Mouse (Mus musculus) forebrain, embryonic 14.5 days (tissue): Measurements from ENCODE around the gene Mroh2a. TPM values are rescaled to one million over a fixed set of nuclear protein-coding genes. Genes with fewer than 3 reads are reported as not detected.

ENCODE experiments used
- ATAC-seq: fragments of 200-750 bp; cut with Nextera tagmentation; 2 replicates; pipeline ENCODE4 v1.8.0; 2017; ENCODE audit warnings: mild to moderate bottlenecking, moderate library complexity
- DNase-seq: peaks from one replicate; pipeline ENCODE4 v3.0.0-alpha.2; 2015; ENCODE audit warnings: low spot score
- H3K27ac ChIP-seq: fragments of 300-500 bp; sonication (generic); 2 replicates; pipeline ENCODE4 v1.5.1; 2014; ENCODE audit warnings: low read depth, mild to moderate bottlenecking, control low read depth, low read length, moderate library complexity
- H3K27me3 ChIP-seq: fragments of 300-500 bp; sonication (generic); replicated peaks from 2 replicates; pipeline ENCODE4 v1.6.1; 2014; ENCODE audit warnings: low read length, control low read depth, mixed read lengths; ENCODE audit not compliant: control insufficient read depth, insufficient read depth
- H3K36me3 ChIP-seq: fragments of 300-500 bp; sonication (generic); 2 replicates; pipeline ENCODE4 v1.6.1; 2014; ENCODE audit warnings: low read length, control low read depth; ENCODE audit not compliant: control insufficient read depth, insufficient read depth
- H3K4me1 ChIP-seq: fragments of 300-500 bp; sonication (generic); 2 replicates; pipeline ENCODE4 v1.6.1; 2014; ENCODE audit warnings: antibody characterized with exemption, low read length, control low read depth; ENCODE audit not compliant: control insufficient read depth, insufficient read depth
- H3K4me2 ChIP-seq: fragments of 300-500 bp; sonication (generic); 2 replicates; pipeline ENCODE4 v1.6.1; 2014; ENCODE audit warnings: mild to moderate bottlenecking, control low read depth, low read length
- H3K4me3 ChIP-seq: fragments of 300-500 bp; sonication (generic); 2 replicates; pipeline ENCODE4 v1.5.1; 2014; ENCODE audit warnings: low read depth, low read length, control low read depth
- H3K9ac ChIP-seq: fragments of 300-500 bp; sonication (generic); 2 replicates; pipeline ENCODE4 v1.6.1; 2014; ENCODE audit warnings: mild to moderate bottlenecking, low read length, control low read depth, moderate library complexity
- H3K9me3 ChIP-seq: fragments of 300-500 bp; sonication (generic); replicated peaks from 2 replicates; pipeline ENCODE4 v1.6.1; 2016; ENCODE audit warnings: low read length, control low read depth, mixed read lengths; ENCODE audit not compliant: control insufficient read depth
- WGBS: fragments of 180-500 bp; shearing (Covaris S2); extraction: QIAGEN DNeasy Blood & Tissue Kit; methylation state at CpG from one replicate; pipeline ENCODE4 v1.1.7; 2014; 5-methylcytosine and 5-hydroxymethylcytosine counted together
- polyA plus RNA-seq: library from polyadenylated mRNA; unstranded; fragments of >200 nt; fragmentation: Nextera tagmentation; extraction: Ambion mirVana; gene quantifications from 2 replicates; pipeline ENCODE4 v1.2.1, GENCODE M21; 2014

The Mroh2a gene
- polyA plus RNA-seq, 1 experiment from 2014 or later = 1.7 TPM

GRCm38 (mm10) chr1:88310349-88310748, 83.6 kb downstream of the Mroh2a start:
- Histone ChIP-seq H3K9ac (no peak overlapping the region), H3K4me3 (no peak overlapping the region), H3K4me2 (no peak overlapping the region), H3K9me3 (peaks cover 47% of the 10 kb centered on the region), H3K36me3 (no peaks in the 10 kb centered on the region), H3K4me1 (no peaks in the 10 kb centered on the region), H3K27me3 (no peaks in the 10 kb centered on the region), H3K27ac (no peak overlapping the region)
- DNase-seq = no peak
- WGBS = 64% methylated on average over 3 of the region's 3 CpGs
- no peak for ATAC-seq

Other genes with a start within 250 kb of the Mroh2a start
- 16.4 and 18.5 TPM in 2 replicates for gene Usp40, start 218.4 kb upstream of the Mroh2a start, polyA plus RNA-seq
- not detected in 2 replicates for gene Ugt1a10, start 171.6 kb upstream of the Mroh2a start, polyA plus RNA-seq
- gene Ugt1a9, start 156.2 kb upstream of the Mroh2a start, polyA plus RNA-seq = not detected in 2 replicates
- gene Ugt1a8, start 139.2 kb upstream of the Mroh2a start, polyA plus RNA-seq = not detected in 2 replicates
- 0.36 and 1.3 TPM in 2 replicates for gene Ugt1a7c, start 131.9 kb upstream of the Mroh2a start, polyA plus RNA-seq
- 2.0 and 2.3 TPM in 2 replicates for gene Ugt1a6b, start 123.7 kb upstream of the Mroh2a start, polyA plus RNA-seq
- 2.3 and 3.6 TPM in 2 replicates for gene Ugt1a6a, start 92.2 kb upstream of the Mroh2a start, polyA plus RNA-seq
- not detected in 2 replicates for gene Ugt1a5, start 61.0 kb upstream of the Mroh2a start, polyA plus RNA-seq
- not detected in 2 replicates for gene Ugt1a2, start 26.4 kb upstream of the Mroh2a start, polyA plus RNA-seq
- 11.8 and 14.4 TPM in 2 replicates for gene Dnajb3, start 21.2 kb upstream of the Mroh2a start, polyA plus RNA-seq
- not detected in 2 replicates for gene Ugt1a1, start 15.0 kb upstream of the Mroh2a start, polyA plus RNA-seq
- gene Hjurp, start 50.6 kb downstream of the Mroh2a start, polyA plus RNA-seq = 64.5 and 76.3 TPM in 2 replicates
- not detected in 2 replicates for gene Trpm8, start 50.7 kb downstream of the Mroh2a start, polyA plus RNA-seq
- gene Spp2, start 180.0 kb downstream of the Mroh2a start, polyA plus RNA-seq = 0.32 and 0.38 TPM in 2 replicates